Mouse (Mus musculus) thymus, postnatal 4 days (tissue): Measurements from ENCODE around the gene Enpp4.

ENCODE experiments used
- DNase-seq: peaks from one replicate; pipeline ENCODE4 v3.0.0; 2021

Gene Enpp4

DNA sequence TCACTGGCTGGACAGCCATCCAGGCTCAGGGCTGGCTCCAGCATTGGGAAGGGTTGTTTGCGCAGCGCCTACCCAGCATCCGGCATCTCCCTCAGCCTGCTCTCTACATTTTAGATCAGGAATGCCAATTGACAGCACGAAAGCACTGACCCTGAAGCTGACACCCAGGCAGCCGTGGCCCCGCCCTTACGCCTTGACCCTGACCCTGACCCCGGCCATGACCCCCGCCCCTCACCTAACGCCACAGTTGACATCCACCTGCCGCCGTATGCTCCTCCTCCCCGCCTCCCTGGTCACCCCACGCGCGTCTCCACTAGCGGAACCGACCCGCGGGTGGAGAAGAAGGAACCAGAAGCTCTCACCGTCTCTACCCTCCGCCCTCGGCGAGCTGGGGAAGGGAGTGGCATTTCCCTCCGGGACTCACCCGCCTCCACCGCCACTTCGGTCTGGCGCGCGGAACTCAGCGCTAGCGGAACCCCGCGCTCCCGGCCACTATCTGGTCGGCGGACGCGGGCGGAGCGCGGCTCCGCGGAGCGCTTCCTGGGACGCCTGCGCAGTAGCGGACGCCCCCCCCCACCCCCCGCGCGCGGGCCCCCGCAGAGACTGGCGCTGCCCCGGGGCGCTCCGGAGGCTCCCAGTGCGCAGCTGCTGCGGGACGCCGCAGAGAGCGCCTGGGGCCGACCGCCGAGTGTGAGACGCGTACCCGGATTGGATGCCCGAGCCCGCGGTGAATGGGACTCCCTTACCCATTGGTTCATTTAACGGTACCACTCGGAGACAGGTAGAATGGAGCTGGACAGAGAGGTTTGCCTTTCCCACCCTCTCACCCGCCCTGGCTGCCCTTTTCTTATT is at the start of gene Enpp4:
Gene Enpp4, minus strand, starts transcription at position 523 of the 852 bp plus-strand sequence.
- DNase-seq, result peak; percentile 92

DNA sequence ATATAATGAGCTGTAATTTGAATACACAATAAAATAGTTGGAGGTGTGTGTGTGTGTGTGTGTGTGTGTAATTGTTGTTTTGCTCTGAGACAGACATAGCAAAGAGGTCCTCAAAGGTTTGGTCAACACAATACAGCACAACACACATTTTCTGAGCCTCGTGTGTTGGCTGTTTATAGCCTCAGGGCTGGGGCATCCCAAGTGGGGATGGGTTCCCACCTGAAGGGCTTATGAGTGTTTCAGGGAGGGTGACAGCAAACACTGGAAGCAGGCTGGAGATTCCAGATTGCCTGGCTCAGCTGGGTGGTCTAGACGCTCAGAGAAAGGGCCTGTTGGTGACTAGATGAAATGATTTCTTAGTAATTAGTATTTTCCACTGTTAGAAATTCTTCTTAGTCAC is 49.6 kb upstream of the Enpp4 start:
- no peak for DNase-seq

DNA sequence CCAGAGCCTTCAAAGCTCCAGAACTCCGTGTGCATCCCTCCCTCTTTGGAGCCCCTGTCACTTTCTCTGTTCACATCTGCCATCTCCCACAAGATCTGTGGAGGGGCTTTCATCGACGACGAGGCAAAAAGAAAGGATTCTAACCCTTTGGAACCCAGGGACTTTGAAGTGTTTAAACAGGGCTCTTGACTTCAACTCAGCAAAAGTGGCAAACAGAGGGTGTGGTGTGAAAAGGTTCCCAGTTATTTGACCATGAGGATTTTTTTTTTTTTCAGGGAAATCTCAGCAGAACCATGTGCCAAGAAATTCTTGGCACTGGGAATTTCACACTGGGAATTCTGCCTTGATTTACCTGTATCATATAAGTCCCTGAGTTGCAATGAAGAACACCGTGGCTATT is 48.3 kb upstream of the Enpp4 start:
- no peak for DNase-seq

DNA sequence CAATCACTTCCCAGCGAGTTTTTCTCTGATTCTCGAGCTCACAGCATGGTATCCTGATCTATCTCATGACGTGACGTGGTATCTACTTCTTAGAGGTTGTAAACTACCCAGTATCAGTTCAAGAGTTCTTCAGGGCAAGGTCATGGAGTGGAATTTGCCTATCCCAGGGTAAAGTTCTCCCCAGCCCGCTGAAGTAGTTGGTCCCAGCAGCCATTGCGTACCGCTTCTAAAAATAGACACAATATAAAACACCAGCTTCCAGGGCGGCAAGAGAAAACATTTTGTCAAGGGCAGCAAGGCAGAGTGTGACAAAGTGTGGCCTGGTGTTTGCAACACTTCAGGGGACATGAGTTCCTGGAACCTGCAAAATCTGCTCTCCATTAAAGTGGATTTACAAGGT is 46.3 kb upstream of the Enpp4 start:
- no peak for DNase-seq

DNA sequence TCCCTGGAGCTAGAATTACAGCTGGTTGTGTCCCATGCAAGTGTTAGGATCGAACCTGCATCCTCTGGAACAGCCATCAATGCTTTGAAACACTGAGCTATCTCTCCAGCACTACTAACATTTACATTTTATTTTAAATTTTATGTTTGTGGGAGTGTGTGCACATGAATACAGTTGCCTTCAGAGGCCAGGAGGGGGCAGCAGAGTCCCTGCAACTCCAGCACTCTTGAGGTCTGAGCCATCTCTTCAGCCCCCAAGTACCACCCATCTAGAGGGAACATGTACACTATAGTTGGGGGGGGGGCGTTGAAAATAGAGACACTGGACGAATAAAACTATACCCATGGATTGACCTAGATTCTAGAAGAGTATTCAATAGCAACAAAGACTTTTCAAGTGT is 45.5 kb upstream of the Enpp4 start:
- DNase-seq, result peak; percentile 76

DNA sequence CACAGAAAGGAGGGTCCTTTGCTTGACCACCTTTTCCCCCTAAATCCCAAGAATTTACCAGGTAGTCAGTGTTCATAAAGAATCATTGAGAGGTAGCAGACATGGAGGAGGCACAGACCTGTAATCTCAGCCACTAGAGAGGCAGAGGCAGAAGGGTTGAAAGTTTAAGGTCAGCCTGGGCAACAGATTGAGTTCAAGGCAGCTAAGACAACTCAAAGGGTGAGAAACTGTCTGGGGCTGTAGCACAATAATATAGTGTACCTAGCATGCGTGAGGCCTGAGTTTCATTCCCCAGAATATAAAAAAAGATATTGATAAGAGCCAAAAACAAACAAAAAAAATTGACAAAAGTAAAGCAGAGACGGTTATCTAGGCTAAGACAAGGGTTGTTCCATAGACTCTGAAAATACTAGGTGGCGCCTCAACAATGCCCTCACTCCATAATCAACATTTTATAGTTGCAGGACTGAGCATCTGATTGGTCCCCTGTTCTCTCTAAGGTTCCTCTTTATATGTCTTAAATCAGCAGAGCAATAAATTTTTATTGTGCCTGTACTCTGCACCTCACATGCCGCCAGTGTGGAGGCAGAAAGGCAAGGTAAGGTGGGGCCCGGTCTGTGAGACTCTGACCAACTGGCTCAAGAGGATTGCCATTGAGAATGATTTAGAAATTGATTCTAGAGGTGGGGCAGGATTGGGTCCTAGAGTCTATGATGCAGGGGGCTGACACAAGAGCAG is 42.7 kb upstream of the Enpp4 start:
- DNase-seq, result no peak

DNA sequence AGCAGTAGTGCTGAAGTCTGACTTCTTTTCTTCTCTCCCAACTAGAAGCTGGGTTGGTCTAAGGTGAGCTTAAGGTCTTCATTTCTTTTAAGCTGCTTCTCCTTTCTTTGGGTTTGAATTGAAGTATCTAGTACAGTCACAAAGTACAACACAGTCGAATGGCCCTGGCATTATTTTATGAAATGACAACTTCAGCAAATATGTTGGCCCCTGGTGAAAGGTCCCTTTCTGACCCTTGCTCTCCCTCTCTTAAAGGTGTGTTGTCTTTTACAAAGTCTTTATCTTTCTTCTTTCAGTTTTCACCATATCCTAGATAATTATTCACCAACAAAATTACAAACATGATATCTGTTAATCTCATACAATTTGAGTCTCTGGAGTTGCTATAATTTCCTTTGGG is 40.2 kb upstream of the Enpp4 start:
- DNase-seq, result no peak

DNA sequence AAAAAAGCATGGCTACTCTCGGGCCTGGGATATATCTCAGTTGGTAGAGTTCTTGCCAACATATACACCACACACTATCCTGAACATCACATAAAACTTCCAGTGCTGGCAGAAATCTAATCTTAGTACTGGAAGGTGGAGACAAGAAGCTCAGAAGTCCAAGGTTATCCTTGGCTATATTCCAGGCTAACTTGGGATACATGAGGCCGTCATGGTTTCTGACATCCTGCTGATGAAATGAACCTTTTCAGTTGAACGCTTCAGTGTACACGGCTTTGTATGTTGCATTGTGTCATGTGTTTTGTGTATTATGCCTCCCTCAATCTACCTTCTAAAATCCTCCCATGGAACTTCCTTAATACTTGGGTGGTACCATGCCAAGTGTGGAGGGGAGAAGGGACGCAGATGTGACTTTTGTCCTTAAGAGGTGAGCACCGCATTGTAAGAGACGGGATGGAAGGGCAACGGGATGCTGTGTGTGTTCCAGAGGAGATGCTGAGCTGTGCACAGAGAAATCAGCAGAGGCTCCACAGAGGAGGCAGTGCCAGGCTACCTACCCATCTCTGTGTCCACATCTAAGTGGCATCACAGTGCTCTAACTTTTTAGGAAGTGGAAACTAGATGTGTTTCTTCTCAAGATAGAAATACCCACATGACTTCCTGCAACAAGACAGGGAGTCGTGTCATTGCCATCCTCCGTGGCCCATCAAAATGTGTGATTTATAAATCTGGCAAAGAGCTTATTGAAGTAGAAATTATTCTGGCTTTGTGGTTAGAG is 31.4 kb upstream of the Enpp4 start:
- no peak for DNase-seq

DNA sequence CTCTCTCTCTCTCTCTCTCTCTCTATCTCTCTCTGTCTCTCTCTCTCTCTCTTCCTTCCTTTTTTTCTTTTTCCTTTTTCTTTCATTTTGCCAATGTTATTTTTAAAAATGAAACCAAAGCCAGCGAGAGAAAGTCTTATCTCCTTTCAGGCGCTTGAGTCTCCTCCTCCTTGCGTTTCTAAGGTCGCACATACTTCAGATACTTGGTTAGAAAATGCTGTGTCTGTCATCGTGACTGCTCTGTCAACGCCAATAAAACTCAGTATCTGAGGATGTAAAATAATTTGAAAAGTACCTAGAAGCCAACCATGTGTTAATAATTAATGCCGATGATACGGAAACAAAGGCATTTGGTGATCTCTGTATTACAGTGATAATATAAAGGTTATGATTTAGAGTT is 30.4 kb upstream of the Enpp4 start:
- DNase-seq, result no peak

DNA sequence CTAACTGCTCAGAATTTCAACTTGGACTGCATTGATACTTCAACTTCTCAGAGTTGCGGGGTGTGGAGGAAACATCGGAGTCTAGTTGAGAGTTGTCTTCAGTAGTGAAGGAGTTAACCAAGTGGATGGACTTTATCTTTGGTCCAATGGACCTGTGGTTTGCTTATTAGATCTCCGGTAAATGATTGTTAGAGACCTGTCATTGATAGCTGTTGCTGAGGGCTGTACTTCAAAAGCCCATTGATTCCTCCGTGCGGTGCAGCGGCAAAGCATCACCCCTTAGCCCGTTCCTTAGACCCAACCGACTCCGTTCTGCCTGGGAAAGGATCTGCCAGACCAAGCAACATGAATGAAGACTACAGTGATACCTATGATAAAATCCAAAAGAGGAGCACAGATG is 28.9 kb upstream of the Enpp4 start:
- no peak for DNase-seq

DNA sequence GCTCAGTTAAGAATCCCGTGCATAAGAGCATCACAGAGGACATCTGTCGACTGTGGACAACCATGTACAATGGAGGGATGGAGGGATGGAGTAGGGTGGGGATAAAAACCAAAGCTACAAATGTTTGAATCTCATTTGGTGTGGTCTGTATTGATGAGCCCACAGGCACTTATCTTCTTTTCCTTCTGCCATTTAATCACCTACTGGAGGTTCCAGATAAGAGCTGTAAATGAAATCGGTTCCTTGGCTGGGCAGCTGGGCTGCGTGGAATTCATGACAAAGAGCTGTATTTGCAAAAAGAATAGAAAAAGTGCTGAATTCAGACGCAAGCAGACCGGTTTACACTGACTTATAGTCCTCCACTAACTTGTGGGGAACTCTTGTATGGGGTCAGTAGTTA is 28.5 kb upstream of the Enpp4 start:
- DNase-seq, result no peak

DNA sequence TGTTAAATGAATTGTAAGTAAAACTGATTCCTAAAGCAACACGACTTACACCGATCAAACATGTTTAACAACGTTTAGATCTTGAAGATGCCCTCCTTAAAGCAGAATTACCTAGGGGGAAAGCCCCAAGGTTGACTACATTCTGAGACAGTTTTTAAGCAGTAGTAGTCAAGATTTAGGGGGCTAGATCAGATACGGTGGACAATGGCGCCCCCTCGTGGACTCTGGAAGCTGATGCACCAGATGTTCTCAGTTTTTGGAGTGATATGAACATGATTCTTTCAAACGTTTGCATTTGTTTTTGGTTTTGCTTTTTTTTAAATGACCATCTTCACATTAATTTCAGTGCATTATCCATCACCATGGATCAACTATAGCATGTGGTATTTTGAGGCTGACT is 24.8 kb upstream of the Enpp4 start:
- peak; percentile 87 for DNase-seq

DNA sequence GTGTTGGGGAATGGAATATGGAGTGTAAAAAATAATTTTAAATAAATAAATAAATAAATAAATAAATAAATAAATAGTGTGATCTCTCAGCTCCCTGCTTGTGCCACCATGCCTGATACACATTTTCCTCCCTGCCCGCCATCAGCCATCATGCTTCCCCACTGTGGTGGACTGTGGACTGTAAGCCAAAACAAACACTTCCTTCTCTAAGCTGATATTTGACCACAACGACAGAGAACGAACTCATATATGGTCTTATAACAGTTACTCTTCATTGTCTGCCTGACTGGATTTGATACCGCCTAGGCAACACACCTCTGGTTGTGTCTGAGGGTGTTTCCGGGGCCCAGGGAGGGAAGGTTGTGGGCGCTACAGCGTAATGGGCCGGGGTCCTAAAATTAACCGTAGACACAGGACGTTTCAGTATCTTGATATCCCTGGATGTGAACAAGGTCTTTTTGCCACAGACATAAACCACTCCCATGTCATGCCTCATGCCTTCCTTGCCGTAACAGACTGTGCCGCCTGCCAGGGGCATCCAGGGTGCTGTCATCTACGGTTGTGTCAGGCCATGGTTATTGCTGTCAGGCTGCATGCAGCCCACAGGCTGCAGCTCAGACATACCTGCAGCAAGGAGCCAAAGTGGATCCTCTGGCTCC is 23.6 kb upstream of the Enpp4 start:
- DNase-seq, result no peak

DNA sequence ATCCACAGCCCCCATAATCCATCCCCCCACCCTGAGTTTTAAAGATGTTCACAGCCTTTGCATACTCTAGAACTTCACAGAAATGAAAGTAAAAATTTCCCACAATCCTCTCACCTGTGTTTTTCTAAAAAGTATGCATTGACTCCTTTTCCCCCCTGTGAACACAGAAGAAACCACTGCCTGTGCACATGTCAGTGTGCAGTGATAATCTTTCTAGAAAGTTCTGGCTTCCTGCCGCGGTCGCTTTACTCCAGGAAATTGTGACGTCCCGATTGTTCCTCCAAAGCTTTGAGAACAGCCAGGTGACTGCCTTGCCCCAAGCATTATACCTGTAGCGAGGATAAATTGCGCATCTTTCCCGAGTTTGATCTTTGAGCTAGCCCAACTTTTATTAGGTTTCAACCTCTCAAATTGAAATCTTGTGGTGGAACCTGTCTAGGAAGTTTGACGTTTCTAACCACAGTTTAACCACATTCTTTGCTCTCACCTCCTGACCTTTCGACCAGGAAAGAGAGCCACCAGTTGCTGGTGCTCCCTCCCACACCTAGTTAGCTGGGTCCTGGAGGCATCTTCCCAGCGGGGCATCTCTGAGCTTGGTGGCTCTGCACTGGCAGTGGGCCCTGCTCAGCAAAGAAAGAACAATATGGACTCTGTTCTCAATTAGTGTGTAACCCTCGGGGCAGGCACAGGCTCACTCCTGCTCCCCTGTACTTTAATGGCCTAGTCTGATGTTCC is 15.9 kb upstream of the Enpp4 start:
- peak; percentile 11 for DNase-seq

DNA sequence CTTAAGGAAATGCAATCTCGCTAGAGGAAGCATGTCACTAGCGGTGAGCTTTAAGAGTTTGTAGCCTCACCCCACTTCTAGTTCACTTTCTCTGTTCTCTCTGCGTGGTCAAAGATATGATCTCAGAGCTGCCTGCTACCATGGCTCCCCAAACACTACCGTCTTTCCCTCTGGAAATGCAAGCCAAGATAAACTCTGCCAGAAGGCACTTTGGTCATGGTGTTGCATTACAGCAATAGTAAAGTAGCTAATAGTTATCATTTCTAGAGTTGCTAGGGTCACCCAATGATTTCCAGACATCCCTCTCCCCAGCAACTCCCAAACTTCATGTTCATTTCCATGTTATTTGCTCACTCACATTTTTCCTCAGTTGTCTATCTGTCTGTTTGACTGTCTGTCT is 12.6 kb upstream of the Enpp4 start:
- DNase-seq, result no peak

DNA sequence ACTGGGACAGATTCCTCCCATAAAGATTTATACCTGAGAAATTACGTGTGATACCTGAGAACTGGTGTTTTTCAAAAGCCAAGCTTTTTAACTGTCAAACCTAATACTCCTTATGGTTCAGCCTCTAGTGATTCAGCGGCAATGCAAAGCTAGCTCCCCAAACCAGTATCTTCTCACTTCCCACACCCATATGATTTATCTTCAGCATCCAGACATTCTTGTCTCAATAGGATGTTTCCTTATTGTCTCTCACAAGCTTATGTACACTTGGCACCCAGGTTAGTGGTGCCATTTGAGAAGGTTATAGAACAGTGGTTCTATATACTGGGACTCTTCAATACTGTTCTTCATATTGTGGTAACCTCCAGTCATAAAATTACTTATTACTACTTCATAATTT is 12.1 kb upstream of the Enpp4 start:
- DNase-seq, result no peak

DNA sequence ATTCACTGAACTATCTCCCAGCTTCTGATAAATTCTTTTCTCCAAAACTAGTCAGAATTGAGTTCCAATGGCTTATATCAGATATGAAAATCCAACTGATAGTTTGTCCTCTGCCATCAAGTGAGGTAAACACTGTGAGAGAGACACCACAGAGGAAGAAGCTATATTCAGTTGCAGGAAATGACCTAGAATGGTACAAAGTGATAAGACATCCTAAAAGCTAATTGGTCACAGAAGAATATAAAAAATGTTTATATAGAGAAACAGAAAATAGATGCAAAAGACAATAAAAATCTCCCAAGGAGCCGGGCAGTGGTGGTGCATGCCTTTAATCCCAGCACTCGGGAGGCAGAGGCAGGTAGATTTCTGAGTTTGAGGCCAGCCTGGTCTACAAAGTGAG is 11.0 kb upstream of the Enpp4 start:
- no peak for DNase-seq

DNA sequence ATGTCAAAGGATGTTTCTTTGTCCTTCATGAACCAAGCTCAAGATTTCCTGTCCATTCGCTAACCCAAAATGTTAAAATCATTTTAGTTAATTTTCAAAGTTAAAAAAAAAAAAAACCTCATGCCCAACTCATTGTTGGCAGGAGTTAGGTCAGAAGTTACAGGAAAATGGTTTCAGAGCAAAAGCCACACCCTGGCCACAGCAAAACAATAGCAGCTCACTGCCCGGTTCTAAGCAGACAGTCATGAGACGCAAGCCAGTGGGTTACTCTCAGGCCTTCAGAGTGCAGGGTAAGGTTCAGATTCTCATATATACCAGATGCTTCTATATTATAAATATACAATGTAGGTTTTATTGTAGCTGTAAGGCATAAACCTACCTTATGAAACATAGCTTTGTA is 2.7 kb upstream of the Enpp4 start:
- no peak for DNase-seq

DNA sequence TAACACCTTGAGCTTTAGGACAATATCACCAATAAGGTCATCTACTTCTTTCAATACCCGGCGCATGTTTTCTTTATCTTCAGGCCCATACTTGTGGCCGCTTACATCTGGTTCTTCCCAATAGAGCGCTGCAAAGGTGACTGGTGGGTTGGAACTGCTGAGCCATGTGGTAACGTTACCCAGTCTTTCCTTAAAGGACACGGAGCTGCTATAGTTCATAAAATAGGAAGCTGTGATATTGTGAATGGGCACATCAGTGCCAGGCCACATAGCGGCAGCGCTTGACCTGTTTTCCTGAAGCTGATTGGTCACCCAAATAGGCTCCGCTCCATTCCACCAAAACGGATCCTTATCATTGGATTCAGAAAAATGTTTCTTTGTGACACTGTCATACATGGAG is 3.6 kb downstream of the Enpp4 start:
- no peak for DNase-seq

DNA sequence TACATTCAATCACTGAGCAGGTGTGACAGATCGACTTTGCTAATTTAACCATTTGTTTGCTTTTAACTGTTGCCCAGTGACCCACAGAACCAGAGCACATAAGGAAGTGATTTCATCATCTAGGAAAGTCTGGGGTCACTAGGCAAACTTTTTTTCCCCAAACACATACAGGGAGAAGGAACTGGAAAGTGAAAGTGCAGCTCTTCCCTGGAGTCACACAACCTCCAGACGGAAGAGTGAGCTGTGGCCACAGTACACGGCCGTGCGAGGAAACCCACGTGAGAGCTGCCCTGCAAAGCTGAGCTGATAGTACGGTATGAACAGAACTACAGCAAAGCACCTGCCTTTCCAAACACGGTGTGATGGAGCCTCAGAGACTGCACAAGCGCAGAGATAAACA is 4.7 kb downstream of the Enpp4 start:
- no peak for DNase-seq

DNA sequence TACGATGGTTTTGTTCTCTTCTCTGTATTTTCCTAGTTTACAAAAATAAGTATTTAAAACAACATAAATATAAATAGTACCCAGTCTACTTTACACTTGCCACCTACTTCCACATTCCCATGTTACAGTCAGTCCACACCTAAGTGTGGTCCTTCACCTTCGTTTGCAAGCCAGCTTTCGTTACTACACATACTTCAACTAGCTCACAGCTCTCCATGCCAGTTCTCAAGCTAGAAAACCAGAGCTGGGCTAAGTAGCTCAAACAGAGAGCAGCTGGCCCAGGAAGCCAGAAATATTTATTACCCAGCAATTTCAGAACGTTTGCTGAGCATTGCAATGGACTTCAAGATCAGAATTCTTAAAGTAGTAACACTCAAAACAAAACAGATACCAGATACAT is 5.1 kb downstream of the Enpp4 start:
- DNase-seq, result no peak

DNA sequence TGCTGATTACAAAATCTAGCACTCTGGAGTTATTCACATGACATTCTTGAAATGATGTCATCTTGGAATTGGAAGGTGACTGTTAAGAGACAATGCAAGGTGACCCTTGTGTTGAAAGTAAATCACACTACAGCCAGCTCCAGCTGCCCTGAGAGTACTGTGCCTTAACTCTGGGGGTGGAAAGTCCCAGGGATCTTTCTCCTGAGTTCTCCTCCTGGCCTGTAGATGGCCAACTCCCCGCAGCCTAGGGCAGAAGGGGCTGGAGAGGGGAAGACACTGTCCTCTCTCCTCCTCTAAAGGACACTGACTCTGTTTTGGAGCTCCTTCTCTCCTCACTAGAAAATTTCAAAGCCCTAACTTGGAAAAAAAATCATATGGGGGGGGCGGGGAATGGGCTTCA is 14.1 kb downstream of the Enpp4 start:
- no peak for DNase-seq

DNA sequence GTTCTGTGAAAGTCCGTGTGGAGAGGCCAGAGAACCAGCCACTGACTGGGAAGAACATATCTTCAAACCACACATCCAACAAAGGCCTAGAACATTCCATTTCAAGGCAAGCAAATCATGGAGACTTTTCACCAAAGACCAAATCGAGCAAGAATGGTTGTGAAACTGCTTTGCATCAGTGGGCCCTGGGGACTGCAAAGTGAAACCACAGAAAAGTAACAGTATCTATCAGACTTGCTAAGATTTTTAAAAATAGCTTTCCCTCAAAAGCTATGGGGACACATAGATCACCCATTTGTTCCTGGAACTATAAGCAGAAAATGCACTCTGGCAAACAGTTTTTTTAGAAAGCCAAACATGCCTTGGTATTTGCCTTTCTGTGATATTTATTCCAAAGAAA is 14.7 kb downstream of the Enpp4 start:
- DNase-seq, result no peak
